Mouse (Mus musculus) B cell, adult 67 days (primary cell): ENCODE results near the gene Slc4a1. TPM values are rescaled to one million over a fixed set of nuclear protein-coding genes. Genes with fewer than 3 reads are reported as not detected.

ENCODE experiments used
- total RNA-seq, 2 experiments: library from RNA; stranded (reverse); gene quantifications; 4 replicates each; pipeline ENCODE4 v1.2.4; 2023

Slc4a1 gene
- under 1 TPM in 1 of 2 experiments, not detected in 1; 0.70 TPM for total RNA-seq

DNA sequence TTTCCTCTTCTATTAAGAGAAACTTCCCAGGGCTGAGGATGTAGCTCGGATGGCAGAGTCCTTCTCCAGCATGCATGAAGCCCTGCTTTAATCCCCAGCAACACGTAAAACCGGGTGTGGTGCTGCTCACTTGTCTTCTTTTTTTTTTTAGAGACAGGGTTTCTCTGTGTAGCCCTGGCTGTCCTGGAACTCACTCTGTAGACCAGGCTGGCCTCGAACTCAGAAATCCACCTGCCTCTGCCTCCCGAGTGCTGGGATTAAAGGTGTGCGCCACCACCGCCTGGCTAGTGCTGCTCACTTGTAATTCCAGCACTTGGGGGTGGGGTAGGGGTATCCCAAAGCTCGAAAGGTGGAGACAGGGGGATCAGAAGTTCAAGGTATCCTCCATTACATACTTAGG lies at the start of gene Slc4a1:
Gene Slc4a1, minus strand, starts transcription at position 101 of the 400 bp plus-strand sequence.

DNA sequence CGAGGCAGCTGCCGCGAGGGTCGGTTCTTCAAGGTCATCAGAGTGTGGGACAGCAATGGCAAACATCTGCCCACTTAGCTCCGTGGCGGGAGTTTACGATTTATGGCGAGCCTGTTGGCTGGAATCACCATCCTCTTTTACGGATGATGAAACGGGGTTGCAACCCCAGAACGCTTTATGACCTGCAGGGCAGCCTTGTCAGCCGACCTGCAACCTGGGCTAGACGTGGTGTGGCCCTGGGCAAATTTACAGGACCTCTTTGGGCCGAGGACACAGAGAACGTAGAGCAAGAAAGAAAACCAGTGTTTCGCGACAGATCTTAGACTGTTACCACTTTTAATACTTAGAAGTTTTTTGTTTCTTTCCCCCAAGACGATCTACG lies 41.8 kb upstream of the Slc4a1 start, which contains the start of gene Slc25a39:
Gene Slc25a39, minus strand, starts transcription at position 113 of the 382 bp plus-strand sequence.

DNA sequence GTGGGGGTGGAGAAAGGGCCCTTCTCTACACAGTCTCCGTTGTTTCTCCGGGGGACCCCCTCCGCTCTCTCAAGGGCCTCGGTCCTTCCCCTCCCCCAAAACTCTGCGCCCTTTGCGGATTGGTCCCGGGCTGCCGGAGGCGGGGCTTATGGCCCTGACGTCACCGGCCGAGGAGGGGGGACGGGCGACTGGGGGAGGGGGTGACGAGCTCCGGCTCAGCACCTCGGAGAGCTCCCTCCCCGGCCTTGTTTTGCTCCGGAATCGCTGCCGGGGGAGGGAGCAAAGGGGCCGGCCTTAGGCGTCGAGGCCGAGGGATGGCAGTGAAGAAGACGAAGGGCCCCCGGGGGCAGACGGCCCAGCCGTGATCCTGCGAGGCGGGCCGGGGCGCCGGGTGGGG lies 27.2 kb upstream of the Slc4a1 start, which contains the start of gene Rundc3a:
Gene Rundc3a, plus strand, starts transcription at position 166 of the 397 bp plus-strand sequence.

DNA sequence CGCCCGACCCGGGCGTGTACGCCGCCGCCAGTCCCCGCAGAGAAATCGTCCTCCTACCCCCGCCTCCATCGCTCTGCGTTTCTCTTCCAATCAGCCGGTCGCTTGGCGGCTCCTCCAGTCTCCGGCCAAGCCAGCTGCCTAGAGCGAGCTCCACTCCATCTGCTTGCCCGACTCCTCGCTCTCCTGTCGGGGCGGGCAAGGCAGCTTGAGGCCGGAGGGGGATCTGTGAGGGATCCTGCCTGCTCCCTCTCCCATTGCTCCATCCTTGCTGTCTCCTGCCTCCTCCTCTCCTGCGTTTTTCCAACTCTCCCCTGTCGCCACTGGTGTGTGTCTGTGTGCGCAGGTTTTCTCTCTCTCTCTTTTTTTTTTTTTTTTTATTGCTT lies 46.6 kb downstream of the Slc4a1 start, which contains the start of gene Ubtf:
Gene Ubtf, minus strand, starts transcription at position 333 of the 383 bp plus-strand sequence.

Other genes starting within 250 kb of the Slc4a1 start
- gene Nags, start 220.7 kb downstream of the Slc4a1 start, total RNA-seq, result not detected
- gene Tmem101, start 209.8 kb downstream of the Slc4a1 start, total RNA-seq, result 10 to 100 TPM in 1 of 2 experiments, 1 to 10 TPM in 1; 8.4 to 17.1 TPM
- 10 to 100 TPM; 53.8 to 57.7 TPM for gene Lsm12, start 180.9 kb downstream of the Slc4a1 start, total RNA-seq
- 10 to 100 TPM; 44.4 to 48.9 TPM for gene G6pc3, start 176.6 kb downstream of the Slc4a1 start, total RNA-seq
- 100 to 1,000 TPM; 117 to 132 TPM for gene Hdac5, start 136.0 kb downstream of the Slc4a1 start, total RNA-seq
- gene BC030867, start 117.3 kb downstream of the Slc4a1 start, total RNA-seq, result under 1 TPM; 0.71 to 0.96 TPM
- not detected for gene Asb16, start 97.5 kb downstream of the Slc4a1 start, total RNA-seq
- gene Tmub2, start 81.3 kb downstream of the Slc4a1 start, total RNA-seq, result 10 to 100 TPM; 43.7 to 45.4 TPM
- gene Atxn7l3, start 69.6 kb downstream of the Slc4a1 start, total RNA-seq, result 10 to 100 TPM; 72.1 to 73.0 TPM
- 100 to 1,000 TPM; 172 to 178 TPM for gene Ubtf, start 46.5 kb downstream of the Slc4a1 start, total RNA-seq
- gene Rundc3a, start 27.2 kb upstream of the Slc4a1 start, total RNA-seq, result 1 to 10 TPM in 1 of 2 experiments, under 1 TPM in 1; 0.56 to 2.4 TPM
- gene Slc25a39, start 41.7 kb upstream of the Slc4a1 start, total RNA-seq, result 10 to 100 TPM; 41.6 to 41.8 TPM
- gene Grn, start 64.1 kb upstream of the Slc4a1 start, total RNA-seq, result 10 to 100 TPM; 62.2 to 72.9 TPM
- gene Fam171a2, start 81.5 kb upstream of the Slc4a1 start, total RNA-seq, result not detected
- 1 to 10 TPM; 6.4 to 7.9 TPM for gene Itga2b, start 103.9 kb upstream of the Slc4a1 start, total RNA-seq
- gene Gpatch8, start 190.2 kb upstream of the Slc4a1 start, total RNA-seq, result 10 to 100 TPM; 61.3 to 65.5 TPM
- not detected for gene Gm11627, start 213.3 kb upstream of the Slc4a1 start, total RNA-seq
- not detected for gene Fzd2, start 238.2 kb upstream of the Slc4a1 start, total RNA-seq